Mouse (Mus musculus): ENCODE measurements around the gene Smad5. TPM values are rescaled to one million over a fixed set of nuclear protein-coding genes. Genes with fewer than 3 reads are reported as not detected.

Gene Smad5
- polyA plus RNA-seq, 1 experiment from 2014 or later: 17.1 TPM

DNA sequence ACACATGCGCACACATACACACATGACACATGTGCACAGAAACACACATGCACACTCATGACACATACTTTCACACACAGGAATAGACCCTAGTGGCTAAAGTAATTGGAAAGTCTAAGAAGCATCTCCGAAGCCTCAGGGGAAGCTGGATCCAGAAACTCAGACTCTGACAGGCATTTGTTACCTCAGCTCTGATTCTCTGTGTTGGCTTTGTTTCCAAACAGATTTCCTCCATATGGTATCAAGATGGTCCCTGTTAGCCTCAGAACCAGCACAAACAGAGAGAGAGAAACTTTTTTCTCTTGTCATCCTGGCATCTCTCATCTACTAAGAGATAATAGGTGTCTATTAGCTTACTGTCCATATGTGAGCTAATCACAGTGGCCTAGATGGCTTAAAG, 5.6 kb upstream of the Smad5 start:
- H3K36me3 ChIP-seq (ENCODE audit: control insufficient read depth, insufficient read depth, low read length): no peaks in the 10 kb centered on the region
- no peaks in the 10 kb centered on the region for H3K27me3 ChIP-seq (ENCODE audit: control insufficient read depth, insufficient read depth, low read depth, low read length)
- 97% methylated on average over 2 of the region's 2 CpGs for WGBS
- H3K27ac ChIP-seq (ENCODE audit: low read length): no peak overlapping the region
- H3K9ac ChIP-seq (ENCODE audit: low read depth, low read length): no peak overlapping the region
- no peaks in the 10 kb centered on the region for H3K9me3 ChIP-seq (replicated peaks; ENCODE audit: control insufficient read depth, low read length, poor library complexity, severe bottlenecking)
- no peak overlapping the region for H3K4me3 ChIP-seq (ENCODE audit: low read depth, low read length)
- peaks cover 13% of the 10 kb centered on the region for H3K4me1 ChIP-seq (ENCODE audit: control insufficient read depth, insufficient read depth, low read length)
- ATAC-seq: no peak
- H3K4me2 ChIP-seq (ENCODE audit: low read length): no peak overlapping the region

DNA sequence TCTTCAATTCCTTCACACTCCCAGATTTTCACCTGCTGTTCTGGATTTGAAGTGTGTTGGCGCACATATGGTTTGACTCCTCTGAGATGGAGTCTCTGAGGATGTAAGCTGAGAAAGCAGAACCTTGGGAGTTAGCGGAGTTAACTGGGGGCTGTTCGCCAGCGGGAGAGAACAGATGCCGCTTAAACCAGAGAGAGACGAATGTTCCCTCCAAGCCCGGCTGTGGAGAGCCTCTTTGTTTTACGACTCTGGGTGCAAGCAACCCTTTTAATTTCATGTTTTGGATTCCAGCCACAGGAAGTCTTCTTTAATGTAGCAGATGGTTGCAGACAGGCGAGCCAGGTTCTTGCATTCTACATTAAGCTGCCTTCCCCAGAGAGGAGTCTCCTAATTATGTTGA, 4.4 kb upstream of the Smad5 start:
- Histone ChIP-seq H3K9ac (ENCODE audit: low read depth, low read length) (no peak overlapping the region), H3K4me1 (ENCODE audit: control insufficient read depth, insufficient read depth, low read length) (peaks cover 16% of the 10 kb centered on the region), H3K27me3 (ENCODE audit: control insufficient read depth, insufficient read depth, low read depth, low read length) (no peaks in the 10 kb centered on the region), H3K36me3 (ENCODE audit: control insufficient read depth, insufficient read depth, low read length) (no peaks in the 10 kb centered on the region), H3K27ac (ENCODE audit: low read length) (peak overlapping the region; percentile 69), H3K4me2 (ENCODE audit: low read length) (peak overlapping the region; percentile 26), H3K4me3 (ENCODE audit: low read depth, low read length) (no peak overlapping the region), H3K9me3 (replicated peaks; ENCODE audit: control insufficient read depth, low read length, poor library complexity, severe bottlenecking) (no peaks in the 10 kb centered on the region)
- WGBS: 8% methylated on average over 9 of the region's 9 CpGs
- no peak for ATAC-seq

DNA sequence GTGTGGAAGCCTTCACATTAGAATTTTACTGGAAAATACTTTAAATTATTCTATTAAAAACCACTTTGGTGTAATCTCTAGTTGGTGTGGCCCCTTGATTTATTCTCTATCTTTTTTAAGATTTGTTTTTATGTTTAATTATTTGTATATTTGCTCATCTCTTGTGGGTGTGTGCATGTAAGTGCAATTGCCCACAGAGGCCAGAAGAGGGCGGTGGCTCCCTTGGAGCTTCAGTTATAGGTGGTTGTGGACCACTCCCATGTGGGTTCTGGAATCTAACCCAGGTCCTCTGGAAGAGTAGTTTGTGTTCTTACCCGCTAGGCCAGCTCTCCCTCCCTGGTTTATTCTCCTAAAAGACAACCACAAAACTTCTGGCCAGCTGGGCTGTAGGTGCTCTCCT, 3.4 kb upstream of the Smad5 start:
- Histone ChIP-seq H3K27ac (ENCODE audit: low read length) (no peak overlapping the region), H3K4me1 (ENCODE audit: control insufficient read depth, insufficient read depth, low read length) (peaks cover 20% of the 10 kb centered on the region), H3K4me3 (ENCODE audit: low read depth, low read length) (no peak overlapping the region), H3K9me3 (replicated peaks; ENCODE audit: control insufficient read depth, low read length, poor library complexity, severe bottlenecking) (no peaks in the 10 kb centered on the region), H3K9ac (ENCODE audit: low read depth, low read length) (no peak overlapping the region), H3K36me3 (ENCODE audit: control insufficient read depth, insufficient read depth, low read length) (no peaks in the 10 kb centered on the region), H3K27me3 (ENCODE audit: control insufficient read depth, insufficient read depth, low read depth, low read length) (no peaks in the 10 kb centered on the region), H3K4me2 (ENCODE audit: low read length) (no peak overlapping the region)
- 83% methylated on average over 2 of the region's 2 CpGs for WGBS
- no peak for ATAC-seq

DNA sequence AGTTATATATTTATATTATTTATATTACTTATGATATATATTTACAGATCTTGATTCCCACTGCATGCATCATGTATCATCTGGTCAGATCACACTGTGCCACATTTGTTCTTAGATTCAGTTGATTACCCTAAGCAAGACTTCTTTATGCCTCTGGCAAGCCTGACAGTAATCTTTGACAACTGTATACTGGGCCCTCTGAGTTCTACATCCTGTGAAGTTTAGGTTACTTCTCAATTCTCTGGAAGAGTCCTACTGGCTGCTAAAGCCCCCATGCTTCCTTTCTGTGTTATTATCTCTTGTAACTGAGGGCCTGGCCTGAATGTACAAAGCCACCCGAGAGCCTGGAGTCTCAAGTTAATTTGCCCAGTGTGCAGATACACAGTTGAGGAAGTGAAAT, 1.8 kb upstream of the Smad5 start:
- 75% methylated on average over 1 of the region's 1 CpGs for WGBS
- H3K27me3 ChIP-seq (ENCODE audit: control insufficient read depth, insufficient read depth, low read depth, low read length): no peaks in the 10 kb centered on the region
- no peak overlapping the region for H3K4me3 ChIP-seq (ENCODE audit: low read depth, low read length)
- H3K36me3 ChIP-seq (ENCODE audit: control insufficient read depth, insufficient read depth, low read length): no peaks in the 10 kb centered on the region
- peaks cover 35% of the 10 kb centered on the region for H3K4me1 ChIP-seq (ENCODE audit: control insufficient read depth, insufficient read depth, low read length)
- H3K4me2 ChIP-seq (ENCODE audit: low read length): no peak overlapping the region
- H3K27ac ChIP-seq (ENCODE audit: low read length): no peak overlapping the region
- no peaks in the 10 kb centered on the region for H3K9me3 ChIP-seq (replicated peaks; ENCODE audit: control insufficient read depth, low read length, poor library complexity, severe bottlenecking)
- no peak for ATAC-seq
- H3K9ac ChIP-seq (ENCODE audit: low read depth, low read length): no peak overlapping the region

DNA sequence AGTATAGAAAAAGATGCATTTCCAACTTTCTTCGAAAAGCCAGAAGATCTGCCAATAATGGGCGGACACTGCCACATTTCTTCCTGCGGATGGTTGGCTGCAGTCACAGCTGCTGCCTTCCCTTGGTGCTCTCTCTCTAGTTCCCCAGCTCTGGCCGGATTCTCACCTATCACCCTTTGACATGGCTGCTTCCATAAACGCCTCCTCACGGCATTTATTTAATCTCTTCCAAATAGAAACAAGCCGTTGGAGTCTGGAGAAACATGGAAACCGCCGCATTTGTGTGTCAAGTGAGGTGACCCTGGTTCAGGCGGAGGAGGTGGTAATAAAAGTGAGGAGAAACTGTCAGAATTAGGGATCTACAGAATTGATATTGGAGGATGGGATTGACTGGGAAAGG, 886 bp upstream of the Smad5 start:
- WGBS: 61% methylated on average over 10 of the region's 10 CpGs
- Histone ChIP-seq H3K9ac (ENCODE audit: low read depth, low read length) (no peak overlapping the region), H3K4me1 (ENCODE audit: control insufficient read depth, insufficient read depth, low read length) (peaks cover 43% of the 10 kb centered on the region), H3K27ac (ENCODE audit: low read length) (no peak overlapping the region), H3K9me3 (replicated peaks; ENCODE audit: control insufficient read depth, low read length, poor library complexity, severe bottlenecking) (no peaks in the 10 kb centered on the region), H3K4me3 (ENCODE audit: low read depth, low read length) (no peak overlapping the region), H3K36me3 (ENCODE audit: control insufficient read depth, insufficient read depth, low read length) (no peaks in the 10 kb centered on the region), H3K27me3 (ENCODE audit: control insufficient read depth, insufficient read depth, low read depth, low read length) (no peaks in the 10 kb centered on the region), H3K4me2 (ENCODE audit: low read length) (no peak overlapping the region)
- ATAC-seq: no peak

DNA sequence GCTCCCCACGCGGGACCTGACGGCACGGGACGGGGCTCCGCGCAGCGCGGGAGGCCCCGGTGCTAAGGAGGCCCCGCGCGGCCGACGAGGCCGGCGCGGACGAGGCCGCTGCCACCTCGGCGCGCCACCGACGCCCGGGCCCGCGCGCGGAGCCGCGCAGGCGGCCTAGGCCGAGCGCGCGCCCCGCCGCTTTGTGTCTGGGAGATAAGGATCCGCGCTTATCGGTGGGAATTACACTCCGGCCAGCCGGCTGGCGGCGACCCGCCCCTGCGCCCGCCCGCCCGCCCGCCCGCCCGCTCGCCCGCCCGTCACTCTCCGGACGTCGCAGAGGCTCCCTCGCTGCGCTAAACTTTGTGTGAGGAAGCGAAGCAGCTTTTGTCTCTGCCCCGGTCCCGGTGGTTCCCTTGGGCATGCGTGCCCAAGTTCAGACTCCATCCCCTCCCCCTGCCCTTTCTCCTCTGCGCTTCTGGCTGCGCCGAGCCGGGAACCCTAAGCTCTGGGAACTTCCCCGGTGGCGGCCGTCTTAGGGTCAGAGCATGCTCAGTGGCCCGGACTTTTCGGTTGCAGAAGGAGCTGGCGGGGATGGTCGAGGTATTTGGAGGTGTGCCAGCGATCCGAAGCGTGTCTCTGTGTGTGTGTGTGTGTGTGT, 536 bp downstream of the Smad5 start:
- H3K36me3 ChIP-seq (ENCODE audit: control insufficient read depth, insufficient read depth, low read length): no peaks in the 10 kb centered on the region
- H3K27me3 ChIP-seq (ENCODE audit: control insufficient read depth, insufficient read depth, low read depth, low read length): no peaks in the 10 kb centered on the region
- peak overlapping the region; percentile 74 for H3K4me2 ChIP-seq (ENCODE audit: low read length)
- peak overlapping the region; percentile 67 for H3K4me3 ChIP-seq (ENCODE audit: low read depth, low read length)
- ATAC-seq: peak; percentile 77
- H3K9me3 ChIP-seq (replicated peaks; ENCODE audit: control insufficient read depth, low read length, poor library complexity, severe bottlenecking): no peaks in the 10 kb centered on the region
- H3K9ac ChIP-seq (ENCODE audit: low read depth, low read length): peak overlapping the region; percentile 87
- peaks cover 44% of the 10 kb centered on the region for H3K4me1 ChIP-seq (ENCODE audit: control insufficient read depth, insufficient read depth, low read length)
- H3K27ac ChIP-seq (ENCODE audit: low read length): peak overlapping the region; percentile 98
- WGBS: under 1% methylated on average over 39 of the region's 80 CpGs

DNA sequence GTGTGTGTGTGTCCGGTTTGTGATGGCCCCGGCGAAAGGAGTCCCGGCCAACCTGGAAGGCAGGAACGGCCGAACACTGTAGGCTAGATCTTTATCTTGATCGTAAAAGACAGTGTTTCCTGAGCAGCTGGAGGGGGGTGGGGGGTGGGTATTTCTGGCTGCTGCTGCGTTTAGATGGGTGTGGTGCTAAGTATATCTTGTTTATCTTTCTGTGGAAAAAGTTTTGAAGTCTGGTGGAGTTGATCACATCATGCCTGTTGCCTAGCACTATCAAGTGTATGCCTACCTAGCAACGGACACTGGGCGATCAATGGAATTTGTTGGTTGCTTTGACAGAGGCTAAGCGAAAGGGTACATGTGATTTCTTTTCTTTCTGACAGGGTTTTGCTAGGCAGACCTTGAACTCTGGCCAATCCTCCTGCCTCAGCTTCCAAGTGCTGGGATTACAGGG, 1.1 kb downstream of the Smad5 start:
- Histone ChIP-seq H3K9me3 (replicated peaks; ENCODE audit: control insufficient read depth, low read length, poor library complexity, severe bottlenecking) (no peaks in the 10 kb centered on the region), H3K4me1 (ENCODE audit: control insufficient read depth, insufficient read depth, low read length) (peaks cover 41% of the 10 kb centered on the region), H3K27ac (ENCODE audit: low read length) (peak overlapping the region; percentile 98), H3K4me2 (ENCODE audit: low read length) (peak overlapping the region; percentile 74), H3K27me3 (ENCODE audit: control insufficient read depth, insufficient read depth, low read depth, low read length) (no peaks in the 10 kb centered on the region), H3K9ac (ENCODE audit: low read depth, low read length) (peak overlapping the region; percentile 87), H3K36me3 (ENCODE audit: control insufficient read depth, insufficient read depth, low read length) (no peaks in the 10 kb centered on the region), H3K4me3 (ENCODE audit: low read depth, low read length) (peak overlapping the region; percentile 67)
- under 1% methylated on average over 11 of the region's 11 CpGs for WGBS
- peak; percentile 39 for ATAC-seq

DNA sequence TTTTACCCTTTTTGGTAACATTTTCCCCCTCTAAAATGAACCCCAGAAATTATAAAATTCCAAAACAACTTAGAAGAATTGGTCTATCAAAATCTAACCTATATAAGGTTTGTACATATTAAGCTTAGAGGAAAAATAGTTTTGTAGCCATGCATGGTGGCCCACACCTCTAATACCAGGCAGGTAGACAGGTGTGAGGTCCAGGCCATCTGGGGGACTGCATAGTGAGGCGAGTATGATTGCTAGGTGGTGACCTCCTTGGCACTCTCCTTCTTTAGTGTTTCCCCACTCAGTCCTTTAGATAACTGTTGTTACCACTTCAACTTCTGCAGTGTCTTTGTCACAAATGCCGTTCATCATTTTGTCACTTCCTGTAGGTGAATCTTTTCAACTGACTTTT, 1.8 kb downstream of the Smad5 start:
- Histone ChIP-seq H3K36me3 (ENCODE audit: control insufficient read depth, insufficient read depth, low read length) (no peaks in the 10 kb centered on the region), H3K4me2 (ENCODE audit: low read length) (peak overlapping the region; percentile 74), H3K4me1 (ENCODE audit: control insufficient read depth, insufficient read depth, low read length) (peaks cover 45% of the 10 kb centered on the region), H3K9me3 (replicated peaks; ENCODE audit: control insufficient read depth, low read length, poor library complexity, severe bottlenecking) (no peaks in the 10 kb centered on the region), H3K4me3 (ENCODE audit: low read depth, low read length) (peak overlapping the region; percentile 67), H3K27ac (ENCODE audit: low read length) (no peak overlapping the region), H3K9ac (ENCODE audit: low read depth, low read length) (0 out of 2 replicates have a peak overlapping the region, but pooled peaks have one; percentile 10), H3K27me3 (ENCODE audit: control insufficient read depth, insufficient read depth, low read depth, low read length) (no peaks in the 10 kb centered on the region)
- ATAC-seq: no peak
- WGBS: 83% methylated on average over 2 of the region's 2 CpGs

DNA sequence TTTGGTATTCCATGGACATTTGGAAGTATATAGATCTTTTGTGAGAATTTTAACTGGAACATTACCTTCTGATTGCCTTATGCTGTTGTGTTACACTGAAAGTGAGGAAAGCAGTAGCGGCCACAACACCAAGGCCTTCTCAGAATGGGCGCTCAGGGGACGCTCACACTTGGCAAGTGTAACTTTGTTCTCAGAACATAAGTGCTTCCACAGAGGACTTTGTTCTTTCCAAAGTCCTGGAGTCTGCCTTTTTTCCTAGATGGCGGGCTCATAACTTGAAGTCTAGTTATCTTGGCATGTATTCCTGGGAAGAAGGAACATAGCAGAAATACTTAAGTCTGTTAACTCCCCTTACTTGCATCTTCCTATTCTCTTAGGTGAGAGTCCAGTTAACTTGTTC, 4.3 kb downstream of the Smad5 start:
- Histone ChIP-seq H3K36me3 (ENCODE audit: control insufficient read depth, insufficient read depth, low read length) (no peaks in the 10 kb centered on the region), H3K4me3 (ENCODE audit: low read depth, low read length) (no peak overlapping the region), H3K9me3 (replicated peaks; ENCODE audit: control insufficient read depth, low read length, poor library complexity, severe bottlenecking) (no peaks in the 10 kb centered on the region), H3K4me1 (ENCODE audit: control insufficient read depth, insufficient read depth, low read length) (peaks cover 51% of the 10 kb centered on the region), H3K27me3 (ENCODE audit: control insufficient read depth, insufficient read depth, low read depth, low read length) (no peaks in the 10 kb centered on the region), H3K4me2 (ENCODE audit: low read length) (no peak overlapping the region), H3K27ac (ENCODE audit: low read length) (no peak overlapping the region), H3K9ac (ENCODE audit: low read depth, low read length) (no peak overlapping the region)
- 87% methylated on average over 4 of the region's 4 CpGs for WGBS
- ATAC-seq: no peak
